Mouse (Mus musculus): Measurements from ENCODE around the gene Ptger3.

The Ptger3 gene

DNA sequence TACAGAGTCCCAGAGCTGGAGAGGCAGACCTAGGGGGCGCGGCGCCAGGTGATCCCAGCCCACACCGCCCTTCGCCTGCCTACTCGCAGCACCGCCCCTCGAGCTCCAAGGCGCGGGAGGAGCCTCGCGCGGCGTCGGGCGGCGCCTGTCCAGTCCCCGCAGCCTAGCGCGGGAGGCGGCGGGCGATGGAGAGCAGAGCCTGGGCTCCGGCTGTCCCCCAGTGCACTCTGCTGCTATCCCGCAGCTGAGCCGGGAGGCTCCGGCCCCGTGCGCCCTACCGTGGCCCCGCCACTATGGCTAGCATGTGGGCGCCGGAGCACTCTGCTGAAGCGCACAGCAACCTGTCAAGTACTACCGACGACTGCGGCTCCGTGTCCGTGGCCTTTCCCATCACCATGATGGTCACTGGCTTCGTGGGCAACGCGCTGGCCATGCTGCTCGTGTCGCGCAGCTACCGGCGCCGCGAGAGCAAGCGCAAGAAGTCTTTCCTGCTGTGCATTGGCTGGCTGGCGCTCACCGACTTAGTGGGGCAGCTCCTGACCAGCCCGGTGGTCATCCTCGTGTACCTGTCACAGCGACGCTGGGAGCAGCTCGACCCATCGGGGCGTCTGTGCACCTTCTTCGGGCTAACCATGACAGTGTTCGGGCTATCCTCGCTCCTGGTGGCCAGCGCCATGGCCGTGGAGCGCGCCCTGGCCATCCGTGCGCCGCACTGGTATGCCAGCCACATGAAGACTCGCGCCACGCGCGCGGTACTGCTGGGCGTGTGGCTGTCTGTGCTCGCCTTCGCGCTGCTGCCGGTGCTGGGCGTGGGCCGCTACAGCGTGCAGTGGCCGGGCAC lies at the start of gene Ptger3:
Ptger3 (plus strand) TSS at position 168 of the 841 bp plus-strand sequence.
- DNase-seq, result peak; percentile 25 to 36

- DNase-seq, result no peak
These were observed 48.7 kb upstream of the Ptger3 start for GRCm38 (mm10) chr3:157517992-157518391.

DNA sequence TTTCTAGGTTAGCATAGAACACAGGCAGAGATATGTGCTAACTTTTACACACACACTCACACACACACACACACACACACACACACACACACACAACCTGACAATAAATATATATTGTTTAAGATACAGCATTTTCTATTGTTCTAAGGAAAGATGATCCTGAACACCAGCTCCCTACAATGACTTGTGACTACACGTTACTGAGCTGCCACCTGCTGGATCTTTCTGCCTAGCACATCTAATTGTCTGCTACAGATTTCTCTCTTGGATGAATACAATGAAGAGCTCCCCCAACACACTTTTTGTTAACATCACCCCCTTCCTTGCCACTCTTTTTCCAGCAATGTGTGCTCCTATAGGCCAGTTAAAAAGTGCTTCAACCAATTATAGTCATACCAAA lies 46.3 kb upstream of the Ptger3 start:
- DNase-seq, result peak in 1 of 2 experiments; percentile 2

- DNase-seq, result no peak
These were observed 42.9 kb upstream of the Ptger3 start for GRCm38 (mm10) chr3:157523834-157524233.

GRCm38 (mm10) chr3:157531585-157531984 lies 35.1 kb upstream of the Ptger3 start:
- DNase-seq, result no peak

- peak; percentile 90 to 91 for DNase-seq
These were observed 32.5 kb upstream of the Ptger3 start, which contains the start of gene Zranb2 for GRCm38 (mm10) chr3:157533964-157534785. Gene Zranb2, plus strand, starts transcription at chr3:157534160.

DNA sequence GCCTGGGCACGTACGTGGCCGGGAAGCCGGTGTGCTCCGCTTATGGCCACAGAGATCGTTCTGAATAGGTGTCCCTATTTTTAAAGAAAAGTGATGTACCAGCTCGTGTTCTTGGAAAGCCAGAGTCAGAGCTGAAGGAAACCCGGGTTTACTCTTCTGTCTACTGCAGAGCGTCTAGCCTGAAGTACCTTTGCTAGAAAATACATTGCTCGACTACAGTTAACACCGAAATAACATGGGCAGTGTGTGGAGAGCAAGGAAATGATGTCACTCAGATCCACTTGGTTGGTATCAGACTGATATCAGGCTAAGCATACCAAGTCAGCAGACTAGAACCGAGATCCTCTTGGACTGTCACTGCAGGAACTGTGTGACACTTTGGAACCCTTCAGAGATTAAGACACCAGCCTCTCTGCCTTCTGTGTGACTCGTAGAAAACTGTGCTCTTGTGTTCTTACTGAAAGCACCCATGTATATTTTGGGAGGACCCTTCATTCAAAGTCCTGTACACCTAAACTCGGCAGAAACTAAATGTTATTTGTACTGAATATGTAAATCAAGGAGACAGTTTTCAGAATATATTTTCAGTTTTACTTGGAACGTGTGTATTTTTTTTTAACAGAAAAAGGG lies 31.8 kb upstream of the Ptger3 start:
- DNase-seq, result no peak

DNA sequence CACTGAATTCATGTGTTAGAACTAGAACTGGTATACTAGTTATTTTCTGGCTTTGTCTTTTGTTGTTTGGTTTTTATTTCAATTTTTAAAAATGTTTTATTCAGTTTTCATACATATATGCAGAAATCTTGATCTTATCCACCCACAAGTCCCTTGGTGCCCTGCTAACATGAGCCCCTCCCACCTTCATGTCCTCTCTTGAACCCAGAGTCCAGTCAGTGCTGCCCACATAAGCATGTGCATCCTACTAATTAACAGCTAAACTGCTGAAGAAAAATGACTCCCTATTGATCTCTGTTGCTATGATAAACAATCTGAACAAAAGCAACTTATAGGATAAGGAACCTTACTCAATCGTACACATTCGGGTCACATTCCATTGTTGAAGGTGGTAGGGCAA lies 17.4 kb upstream of the Ptger3 start:
- DNase-seq, result no peak

DNA sequence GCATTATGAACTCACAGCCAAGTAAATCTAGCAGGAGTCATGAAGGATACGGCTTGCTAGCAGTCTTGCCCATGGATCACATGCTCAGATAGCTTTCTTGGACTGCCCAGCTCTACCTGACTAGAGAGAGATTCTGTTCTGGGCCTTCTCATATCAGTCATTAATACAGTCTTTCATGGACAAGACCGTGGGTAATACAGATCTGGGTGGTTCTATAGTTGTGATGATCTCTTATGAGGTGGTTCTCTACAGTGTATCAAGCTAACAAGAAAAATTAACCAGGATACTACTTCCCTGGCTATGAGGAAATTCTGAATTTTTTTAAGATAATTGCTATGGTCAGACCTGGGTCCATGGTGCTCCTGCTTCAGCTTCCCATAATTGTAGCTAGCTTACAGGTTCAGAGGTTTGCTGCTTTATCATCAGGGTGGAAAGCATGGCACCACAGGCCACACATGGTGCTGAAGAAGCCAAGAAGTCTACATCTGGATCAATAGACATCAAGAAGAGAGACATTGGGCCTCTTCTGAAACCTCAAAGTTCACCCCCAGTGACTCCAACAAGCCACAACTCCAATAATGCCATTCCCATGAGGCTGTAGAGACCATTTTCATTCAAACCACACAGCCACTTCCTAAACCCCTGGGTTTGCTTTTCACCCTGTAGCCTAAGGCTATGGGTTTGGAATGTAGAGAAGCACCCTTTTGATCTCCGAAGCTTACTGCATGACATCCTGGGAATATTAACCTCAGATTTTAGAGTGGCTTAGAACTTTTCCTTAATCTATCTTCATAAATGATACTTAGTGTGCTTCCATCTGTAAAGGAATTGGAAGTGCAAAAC lies 16.7 kb upstream of the Ptger3 start:
- DNase-seq, result no peak

DNA sequence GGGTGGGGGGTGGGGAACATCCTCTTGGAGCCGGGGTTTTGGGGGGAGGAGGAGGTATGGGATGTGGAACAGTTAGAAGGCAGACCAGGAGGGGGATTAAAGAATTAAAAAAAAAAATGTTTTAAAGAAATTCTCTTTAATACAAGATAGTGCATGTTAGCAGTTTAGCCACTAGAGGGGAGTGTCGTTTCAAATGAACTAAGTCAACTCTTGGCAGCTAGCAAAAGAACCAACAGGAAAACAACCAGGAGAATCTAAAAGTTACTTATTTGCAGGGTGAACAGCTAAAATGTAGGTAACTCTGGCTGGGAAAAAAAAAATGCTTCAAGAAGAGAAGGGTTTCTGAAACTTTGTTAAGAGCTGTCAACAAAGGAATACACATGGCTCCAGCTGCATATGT lies 1.5 kb upstream of the Ptger3 start:
- DNase-seq, result no peak

DNA sequence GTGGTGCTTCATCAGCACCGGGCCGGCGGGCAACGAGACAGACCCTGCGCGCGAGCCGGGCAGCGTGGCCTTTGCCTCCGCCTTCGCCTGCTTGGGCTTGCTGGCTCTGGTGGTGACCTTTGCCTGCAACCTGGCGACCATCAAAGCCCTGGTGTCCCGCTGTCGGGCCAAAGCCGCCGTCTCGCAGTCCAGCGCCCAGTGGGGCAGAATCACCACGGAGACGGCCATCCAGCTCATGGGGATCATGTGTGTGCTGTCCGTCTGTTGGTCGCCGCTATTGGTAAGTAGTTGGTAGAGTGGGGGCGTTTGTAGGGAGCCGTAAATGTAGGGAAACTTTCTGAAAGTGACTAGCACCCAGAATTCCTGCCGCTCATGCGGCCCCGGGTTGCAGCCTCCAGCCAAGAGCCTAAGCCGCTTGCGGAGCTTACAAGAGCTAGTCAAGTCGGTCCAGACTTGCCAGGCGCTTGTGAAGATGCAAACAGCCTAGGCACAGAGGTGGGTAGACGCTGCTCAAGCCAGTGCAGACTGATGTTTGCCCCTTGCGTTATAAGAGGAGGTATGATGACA lies 957 bp downstream of the Ptger3 start:
- peak in 1 of 2 experiments; percentile 9 for DNase-seq

DNA sequence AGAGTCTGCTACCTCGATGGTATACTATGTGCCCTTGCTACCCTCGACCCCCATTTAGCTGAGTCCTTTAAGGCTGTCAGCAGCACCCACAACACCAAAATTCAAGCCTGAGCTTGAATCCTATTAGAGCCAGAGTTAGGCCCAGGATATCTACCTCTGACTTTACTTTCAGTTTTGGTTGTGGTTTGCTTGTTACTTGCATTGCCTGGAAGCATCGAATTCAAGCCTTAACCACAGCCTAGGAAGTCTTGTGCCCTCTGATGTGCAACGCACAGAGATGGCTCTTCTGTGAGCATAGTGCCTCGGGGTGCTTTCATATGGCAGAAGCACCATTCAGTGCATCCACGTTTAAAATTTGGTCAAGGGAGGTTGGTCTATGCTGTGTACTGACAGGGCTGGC lies 5.3 kb downstream of the Ptger3 start:
- DNase-seq, result no peak

GRCm38 (mm10) chr3:157575441-157576342 lies 9.0 kb downstream of the Ptger3 start:
- no peak for DNase-seq

DNA sequence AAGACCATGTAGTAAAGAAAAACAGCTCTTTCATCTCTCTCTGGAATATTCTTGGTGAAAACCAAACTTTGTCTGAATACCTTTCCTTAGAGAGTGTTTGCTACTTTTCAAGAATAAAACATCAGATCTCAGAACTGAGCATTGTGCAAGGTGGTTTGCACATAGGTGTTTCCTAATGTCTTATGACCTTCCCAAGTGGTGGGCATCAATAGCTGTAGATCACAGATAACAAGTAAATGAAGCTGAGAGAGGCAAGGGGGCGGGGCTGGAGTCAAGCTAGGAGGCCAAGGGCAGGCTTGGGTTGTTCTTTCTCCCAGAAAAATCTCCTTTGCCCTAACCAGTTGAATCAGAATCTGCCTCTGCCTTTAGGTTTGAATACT lies 9.6 kb downstream of the Ptger3 start:
- no peak for DNase-seq

DNA sequence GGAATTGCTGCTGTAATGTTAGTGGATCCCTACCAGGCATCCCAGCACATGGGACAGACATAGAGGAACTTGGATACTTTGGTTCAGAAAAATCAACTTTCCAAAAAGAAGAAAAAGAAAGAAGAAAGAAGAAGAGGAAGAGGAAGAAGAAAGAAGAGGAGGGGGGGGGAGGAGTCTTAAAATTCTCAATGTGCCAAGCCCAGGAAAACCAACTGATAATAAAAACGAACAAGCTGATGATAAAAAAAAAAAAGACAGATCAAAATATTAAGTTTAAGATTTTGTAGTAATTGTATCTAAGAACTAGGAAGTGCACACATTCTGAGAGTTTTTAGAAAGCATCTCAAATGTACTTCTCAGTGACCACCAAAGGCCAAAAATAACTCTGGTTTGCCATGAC lies 10.2 kb downstream of the Ptger3 start:
- no peak for DNase-seq

- DNase-seq, result no peak
These were observed 11.9 kb downstream of the Ptger3 start for GRCm38 (mm10) chr3:157578469-157579170.

- DNase-seq, result no peak
These were observed 12.7 kb downstream of the Ptger3 start for GRCm38 (mm10) chr3:157579376-157579775.

- DNase-seq, result no peak
These were observed 13.6 kb downstream of the Ptger3 start for GRCm38 (mm10) chr3:157580299-157580698.

GRCm38 (mm10) chr3:157581755-157582154 lies 15.1 kb downstream of the Ptger3 start:
- DNase-seq, result peak in 1 of 2 experiments; percentile 16

All from thymus, postnatal 36 days (tissue).